Mouse (Mus musculus): ENCODE data around the gene Cux2. TPM values are rescaled to one million over a fixed set of nuclear protein-coding genes. Genes with fewer than 3 reads are reported as not detected.

The Cux2 gene
- total and polyA plus RNA-seq, 3 experiments: 0.17 TPM; not detected in 2

DNA sequence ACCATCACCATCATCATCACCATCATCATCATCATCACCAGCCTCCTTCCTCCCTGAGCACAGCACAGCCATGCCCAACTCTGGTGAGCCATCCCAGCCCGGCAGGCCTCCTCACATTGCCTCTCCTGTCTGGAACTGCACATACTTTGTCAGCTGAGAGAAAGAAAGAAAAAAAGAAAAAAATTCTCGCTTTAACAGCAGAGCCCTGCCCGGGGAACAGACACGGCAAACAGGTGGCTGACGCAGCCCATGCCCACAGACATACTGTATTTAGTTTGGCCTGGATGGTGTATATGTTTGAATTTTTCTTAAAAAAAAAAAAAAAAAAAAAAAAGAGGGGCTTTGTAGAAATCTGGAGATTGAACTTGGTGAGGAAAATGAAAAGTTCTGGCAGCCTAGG, 82.4 kb downstream of the Cux2 start:
- Histone ChIP-seq H3K4me3 (replicated peaks in 1 of 3; ENCODE audit: low read depth in 2 of 3, low read length in 2 of 3, poor library complexity in 1 of 3) (no peak overlapping the region), H3K4me2 (ENCODE audit: insufficient read depth, low read depth, poor library complexity, severe bottlenecking) (no peak overlapping the region), H3K4me1 (ENCODE audit: control insufficient read depth in 1 of 2, insufficient read depth in 2 of 2) (no peaks in the 10 kb centered on the region), H3K27ac (ENCODE audit: insufficient read depth, low read depth) (no peak overlapping the region), H3K27me3 (replicated peaks) (peaks cover 89% of the 10 kb centered on the region), H3K79me2 (replicated peaks; ENCODE audit: control insufficient read depth, extremely low read depth, insufficient read depth, poor library complexity, severe bottlenecking) (no peaks in the 10 kb centered on the region), H3K9ac (ENCODE audit: insufficient read depth, low read depth) (no peak overlapping the region), H3K36me3 (replicated peaks in 1 of 2; ENCODE audit: control insufficient read depth in 1 of 2, insufficient read depth in 1 of 2, low read length in 1 of 2) (no peaks in the 10 kb centered on the region), H3K9me3 (replicated peaks; ENCODE audit: low read length) (peaks cover 3% of the 10 kb centered on the region)
- TF ChIP-seq UBTF (IDR thresholded peaks at IDR 0.05; ENCODE audit: low read depth, low read length) (no peak), BHLHE40 (IDR thresholded peaks at IDR 0.05; ENCODE audit: low read depth, low read length) (no peak), ELF1 (IDR thresholded peaks at IDR 0.05; ENCODE audit: low read depth, low read length) (no peak), TCF12 (IDR thresholded peaks at IDR 0.05; ENCODE audit: low read depth, low read length) (no peak), MEF2A (IDR thresholded peaks at IDR 0.05; ENCODE audit: borderline replicate concordance, low read depth, low read length) (no peak), CHD1 (IDR thresholded peaks at IDR 0.05; ENCODE audit: low read depth, low read length) (no peak), ZMIZ1 (IDR thresholded peaks at IDR 0.05; ENCODE audit: low read depth, low read length) (no peak), USF1 (IDR thresholded peaks at IDR 0.05; ENCODE audit: low read depth, low read length) (no peak), CHD2 (IDR thresholded peaks at IDR 0.05; ENCODE audit: low read length) (no peak)
- dilution Hi-C loops (cut with MboI; ENCODE audit: extremely low pct_ligation_motif_present, extremely low pct_unique_long_range_greater_than_20kb, low sequenced_read_pairs) (no loop called here), in situ Hi-C loops (cut with MboI; ENCODE audit: low pct_ligation_motif_present, low pct_unique_long_range_greater_than_20kb, low sequenced_read_pairs) (no loop called here)
- no peak for DNase-seq (ENCODE audit: extremely low read depth)

- no peak overlapping the region for H3K27ac ChIP-seq (ENCODE audit: insufficient read depth, low read depth)
- no peaks in the 10 kb centered on the region for H3K4me1 ChIP-seq (ENCODE audit: control insufficient read depth in 1 of 2, insufficient read depth in 2 of 2)
- in situ Hi-C loops (cut with MboI; ENCODE audit: low pct_ligation_motif_present, low pct_unique_long_range_greater_than_20kb, low sequenced_read_pairs) (no loop called here), dilution Hi-C loops (cut with MboI; ENCODE audit: extremely low pct_ligation_motif_present, extremely low pct_unique_long_range_greater_than_20kb, low sequenced_read_pairs) (no loop called here)
- H3K9ac ChIP-seq (ENCODE audit: insufficient read depth, low read depth): no peak overlapping the region
- H3K36me3 ChIP-seq (replicated peaks in 1 of 2; ENCODE audit: control insufficient read depth in 1 of 2, insufficient read depth in 1 of 2, low read length in 1 of 2): no peaks in the 10 kb centered on the region
- H3K4me2 ChIP-seq (ENCODE audit: insufficient read depth, low read depth, poor library complexity, severe bottlenecking): no peak overlapping the region
- H3K9me3 ChIP-seq (replicated peaks; ENCODE audit: low read length): peaks cover 3% of the 10 kb centered on the region
- no peak for DNase-seq (ENCODE audit: extremely low read depth)
- H3K79me2 ChIP-seq (replicated peaks; ENCODE audit: control insufficient read depth, extremely low read depth, insufficient read depth, poor library complexity, severe bottlenecking): no peaks in the 10 kb centered on the region
- peaks cover 89% of the 10 kb centered on the region for H3K27me3 ChIP-seq (replicated peaks)
- H3K4me3 ChIP-seq (replicated peaks in 1 of 3; ENCODE audit: low read depth in 2 of 3, low read length in 2 of 3, poor library complexity in 1 of 3): no peak overlapping the region
- TF ChIP-seq NRF1 (IDR thresholded peaks at IDR 0.05; ENCODE audit: low read depth, low read length) (no peak), POLR2AphosphoS2 (IDR thresholded peaks at IDR 0.05; ENCODE audit: low read depth, low read length) (no peak), CHD2 (IDR thresholded peaks at IDR 0.05; ENCODE audit: low read length) (no peak), E2F4 (IDR thresholded peaks at IDR 0.05; ENCODE audit: insufficient replicate concordance, low read depth, low read length) (no peak), EP300 (IDR thresholded peaks at IDR 0.05; ENCODE audit: low read length) (no peak), ZC3H11A (IDR thresholded peaks at IDR 0.05; ENCODE audit: low read depth, low read length) (no peak), UBTF (IDR thresholded peaks at IDR 0.05; ENCODE audit: low read depth, low read length) (no peak), MYC (IDR thresholded peaks at IDR 0.05; ENCODE audit: low read depth, low read length) (no peak), RCOR1 (conservative IDR thresholded peaks at IDR 0.05; ENCODE audit: low read depth, low read length) (no peak), JUN (IDR thresholded peaks at IDR 0.05; ENCODE audit: insufficient read depth, low read depth, low read length) (no peak), CHD1 (IDR thresholded peaks at IDR 0.05; ENCODE audit: low read depth, low read length) (no peak), TCF12 (IDR thresholded peaks at IDR 0.05; ENCODE audit: low read depth, low read length) (no peak)
Measured at GRCm38 (mm10) chr5:121966940-121967339, 83.0 kb downstream of the Cux2 start.
